Mouse (Mus musculus) testis, adult 2 months (tissue): Measurements from ENCODE around the gene Pecr.

Experiments
- CTCF ChIP-seq: fragments of 200-500 bp; IDR thresholded peaks from 2 replicates; pipeline ENCODE4 v1.5.1; 2012; ENCODE audit warnings: low read depth, mild to moderate bottlenecking, inconsistent platforms, low read length, moderate library complexity; ENCODE audit not compliant: control insufficient read depth, insufficient read depth, insufficient replicate concordance
- POLR2A ChIP-seq: fragments of 200-500 bp; IDR thresholded peaks from 2 replicates; pipeline ENCODE4 v1.6.1; 2012; ENCODE audit warnings: low read depth, mild to moderate bottlenecking, inconsistent platforms, low read length, moderate library complexity; ENCODE audit not compliant: control insufficient read depth

DNA sequence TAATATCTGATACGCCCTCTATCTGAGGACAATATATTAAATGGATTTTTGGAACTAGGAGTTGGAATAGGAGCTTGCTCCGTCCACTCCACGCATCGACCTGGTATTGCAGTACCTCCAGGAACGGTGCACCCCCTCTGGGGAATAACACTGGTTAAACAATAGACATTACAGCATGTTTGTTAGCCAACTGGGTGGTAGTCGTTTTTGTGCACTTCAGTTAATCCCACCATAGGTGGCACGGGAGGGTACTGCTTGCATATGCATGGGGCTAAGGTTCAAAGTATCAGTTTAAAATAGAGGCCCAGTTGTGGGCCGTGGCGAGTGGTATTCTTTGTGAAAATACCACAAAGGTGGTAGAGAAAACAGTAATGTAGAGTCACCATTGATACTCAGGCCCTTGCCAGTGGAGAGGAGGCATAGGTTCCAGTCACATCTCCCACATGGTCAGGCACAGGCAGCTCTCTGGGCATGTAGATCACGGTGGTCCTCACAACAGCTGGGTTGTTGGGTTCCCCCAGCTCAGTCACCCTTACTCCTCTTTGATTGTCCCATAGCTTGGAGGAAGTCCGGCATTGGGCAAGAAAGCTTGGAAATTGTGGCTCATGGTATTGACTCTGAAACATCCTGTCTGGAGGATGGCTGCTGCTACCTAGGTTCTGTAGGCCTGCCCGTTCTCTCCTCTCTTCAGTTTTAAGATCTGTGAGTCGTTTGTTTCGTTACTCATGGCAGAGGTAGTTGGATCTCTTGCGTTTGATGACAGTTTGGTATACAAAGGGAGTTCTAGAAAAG, 28.9 kb downstream of the Pecr start:
- TF ChIP-seq CTCF (no peak), POLR2A (no peak)
